Mouse (Mus musculus): ENCODE results near the gene Camk1g. TPM values are rescaled to one million over a fixed set of nuclear protein-coding genes. Genes with fewer than 3 reads are reported as not detected.
A peak's percentile ranks its signal among the peaks of the same experiment; 100 is the strongest.

Camk1g gene
- polyA plus RNA-seq, 1 experiment from 2014 or later: 7.2 TPM

GRCm38 (mm10) chr1:193382435-193382834, 12.3 kb upstream of the Camk1g start:
- no peaks in the 10 kb centered on the region for H3K27me3 ChIP-seq (ENCODE audit: control insufficient read depth, insufficient read depth, low read length)
- ATAC-seq (replicated peaks; ENCODE audit: insufficient number of reproducible peaks, low FRiP score, low TSS enrichment): peak; percentile 87
- peak overlapping the region; percentile 77 for H3K4me2 ChIP-seq
- peak overlapping the region; percentile 68 for H3K9ac ChIP-seq (ENCODE audit: low read depth, low read length)
- peak overlapping the region; percentile 73 for H3K27ac ChIP-seq (ENCODE audit: low read depth, low read length)
- peak overlapping the region; percentile 39 for H3K4me3 ChIP-seq (ENCODE audit: low read depth, low read length)
- peaks cover 18% of the 10 kb centered on the region for H3K4me1 ChIP-seq (ENCODE audit: control insufficient read depth, insufficient read depth, low read length)
- WGBS (ENCODE audit: insufficient replicate concordance): under 1% methylated on average over 8 of the region's 8 CpGs
- H3K36me3 ChIP-seq (ENCODE audit: control insufficient read depth, insufficient read depth, low read length): no peaks in the 10 kb centered on the region
- H3K9me3 ChIP-seq (replicated peaks; ENCODE audit: control insufficient read depth, low read length): no peaks in the 10 kb centered on the region

- peak; percentile 33 for ATAC-seq (replicated peaks; ENCODE audit: insufficient number of reproducible peaks, low FRiP score, low TSS enrichment)
- 0 out of 2 replicates have a peak overlapping the region, but pooled peaks have one; percentile 39 for H3K9ac ChIP-seq (ENCODE audit: low read depth, low read length)
These were observed 11.7 kb upstream of the Camk1g start for GRCm38 (mm10) chr1:193381597-193382404.

GRCm38 (mm10) chr1:193380877-193381276, 10.8 kb upstream of the Camk1g start:
- H3K9ac ChIP-seq (ENCODE audit: low read depth, low read length): no peak overlapping the region
- H3K4me1 ChIP-seq (ENCODE audit: control insufficient read depth, insufficient read depth, low read length): peaks cover 17% of the 10 kb centered on the region
- no peak overlapping the region for H3K27ac ChIP-seq (ENCODE audit: low read depth, low read length)
- H3K9me3 ChIP-seq (replicated peaks; ENCODE audit: control insufficient read depth, low read length): no peaks in the 10 kb centered on the region
- no peak overlapping the region for H3K4me3 ChIP-seq (ENCODE audit: low read depth, low read length)
- H3K36me3 ChIP-seq (ENCODE audit: control insufficient read depth, insufficient read depth, low read length): no peaks in the 10 kb centered on the region
- H3K4me2 ChIP-seq: no peak overlapping the region
- WGBS (ENCODE audit: insufficient replicate concordance): 77% methylated on average over 5 of the region's 5 CpGs
- ATAC-seq (replicated peaks; ENCODE audit: insufficient number of reproducible peaks, low FRiP score, low TSS enrichment): no peak
- no peaks in the 10 kb centered on the region for H3K27me3 ChIP-seq (ENCODE audit: control insufficient read depth, insufficient read depth, low read length)

More at GRCm38 (mm10) chr1:193381597-193382404, 11.7 kb upstream of the Camk1g start:
- Histone ChIP-seq H3K4me1 (ENCODE audit: control insufficient read depth, insufficient read depth, low read length) (peaks cover 18% of the 10 kb centered on the region), H3K4me2 (peak overlapping the region; percentile 77), H3K4me3 (ENCODE audit: low read depth, low read length) (peak overlapping the region; percentile 39), H3K27ac (ENCODE audit: low read depth, low read length) (peak overlapping the region; percentile 73), H3K36me3 (ENCODE audit: control insufficient read depth, insufficient read depth, low read length) (no peaks in the 10 kb centered on the region), H3K9me3 (replicated peaks; ENCODE audit: control insufficient read depth, low read length) (no peaks in the 10 kb centered on the region), H3K27me3 (ENCODE audit: control insufficient read depth, insufficient read depth, low read length) (no peaks in the 10 kb centered on the region)
- WGBS (ENCODE audit: insufficient replicate concordance): 26% methylated on average over 11 of the region's 11 CpGs

GRCm38 (mm10) chr1:193379634-193380033, 9.5 kb upstream of the Camk1g start:
- H3K4me2 ChIP-seq: no peak overlapping the region
- WGBS (ENCODE audit: insufficient replicate concordance): 70% methylated on average over 6 of the region's 6 CpGs
- no peaks in the 10 kb centered on the region for H3K27me3 ChIP-seq (ENCODE audit: control insufficient read depth, insufficient read depth, low read length)
- no peak for ATAC-seq (replicated peaks; ENCODE audit: insufficient number of reproducible peaks, low FRiP score, low TSS enrichment)
- no peaks in the 10 kb centered on the region for H3K36me3 ChIP-seq (ENCODE audit: control insufficient read depth, insufficient read depth, low read length)
- H3K4me3 ChIP-seq (ENCODE audit: low read depth, low read length): no peak overlapping the region
- H3K27ac ChIP-seq (ENCODE audit: low read depth, low read length): no peak overlapping the region
- H3K9me3 ChIP-seq (replicated peaks; ENCODE audit: control insufficient read depth, low read length): no peaks in the 10 kb centered on the region
- H3K4me1 ChIP-seq (ENCODE audit: control insufficient read depth, insufficient read depth, low read length): peaks cover 17% of the 10 kb centered on the region
- H3K9ac ChIP-seq (ENCODE audit: low read depth, low read length): no peak overlapping the region

GRCm38 (mm10) chr1:193376478-193377134, 6.5 kb upstream of the Camk1g start:
- no peak overlapping the region for H3K9ac ChIP-seq (ENCODE audit: low read depth, low read length)
- no peaks in the 10 kb centered on the region for H3K27me3 ChIP-seq (ENCODE audit: control insufficient read depth, insufficient read depth, low read length)
- peaks cover 10% of the 10 kb centered on the region for H3K4me1 ChIP-seq (ENCODE audit: control insufficient read depth, insufficient read depth, low read length)
- no peak for ATAC-seq (replicated peaks; ENCODE audit: insufficient number of reproducible peaks, low FRiP score, low TSS enrichment)
- H3K9me3 ChIP-seq (replicated peaks; ENCODE audit: control insufficient read depth, low read length): no peaks in the 10 kb centered on the region
- no peak overlapping the region for H3K27ac ChIP-seq (ENCODE audit: low read depth, low read length)
- 28% methylated on average over 4 of the region's 4 CpGs for WGBS (ENCODE audit: insufficient replicate concordance)
- H3K4me2 ChIP-seq: no peak overlapping the region
- H3K4me3 ChIP-seq (ENCODE audit: low read depth, low read length): no peak overlapping the region
- H3K36me3 ChIP-seq (ENCODE audit: control insufficient read depth, insufficient read depth, low read length): no peaks in the 10 kb centered on the region

- 82% methylated on average over 6 of the region's 6 CpGs for WGBS (ENCODE audit: insufficient replicate concordance)
- peaks cover 20% of the 10 kb centered on the region for H3K4me1 ChIP-seq (ENCODE audit: control insufficient read depth, insufficient read depth, low read length)
These were observed 3.9 kb upstream of the Camk1g start for GRCm38 (mm10) chr1:193373906-193374413.

DNA sequence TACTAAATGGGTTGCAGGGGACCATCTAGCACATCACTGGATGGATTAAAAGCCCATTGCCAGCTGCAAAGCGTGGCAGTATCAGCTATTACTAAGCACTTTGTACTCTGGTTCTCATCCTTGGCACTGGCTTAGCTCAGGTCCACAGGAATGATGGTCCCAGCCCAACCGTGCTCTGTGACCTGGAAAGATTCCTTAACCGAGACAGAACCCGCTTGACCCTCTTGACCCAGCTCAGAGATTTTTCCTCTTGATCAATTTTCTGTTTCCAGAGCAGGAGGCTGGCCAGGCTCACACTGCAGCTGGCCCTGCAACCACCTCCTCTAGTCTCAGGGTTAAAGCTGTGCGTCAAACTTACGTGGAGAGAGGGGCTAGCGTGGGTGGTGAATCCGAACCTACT, 1.0 kb downstream of the Camk1g start:
- WGBS (ENCODE audit: insufficient replicate concordance): 40% methylated on average over 8 of the region's 8 CpGs
- peak overlapping the region; percentile 46 for H3K9ac ChIP-seq (ENCODE audit: low read depth, low read length)
- H3K27ac ChIP-seq (ENCODE audit: low read depth, low read length): no peak overlapping the region
- H3K27me3 ChIP-seq (ENCODE audit: control insufficient read depth, insufficient read depth, low read length): no peaks in the 10 kb centered on the region
- H3K4me3 ChIP-seq (ENCODE audit: low read depth, low read length): peak overlapping the region; percentile 48
- no peak for ATAC-seq (replicated peaks; ENCODE audit: insufficient number of reproducible peaks, low FRiP score, low TSS enrichment)
- H3K36me3 ChIP-seq (ENCODE audit: control insufficient read depth, insufficient read depth, low read length): no peaks in the 10 kb centered on the region
- peak overlapping the region; percentile 72 for H3K4me2 ChIP-seq
- peaks cover 23% of the 10 kb centered on the region for H3K4me1 ChIP-seq (ENCODE audit: control insufficient read depth, insufficient read depth, low read length)
- H3K9me3 ChIP-seq (replicated peaks; ENCODE audit: control insufficient read depth, low read length): no peaks in the 10 kb centered on the region

More at GRCm38 (mm10) chr1:193373906-193374413, 3.9 kb upstream of the Camk1g start:
- no peak overlapping the region for H3K4me2 ChIP-seq
- H3K27me3 ChIP-seq (ENCODE audit: control insufficient read depth, insufficient read depth, low read length): no peaks in the 10 kb centered on the region
- no peak overlapping the region for H3K4me3 ChIP-seq (ENCODE audit: low read depth, low read length)
- no peaks in the 10 kb centered on the region for H3K9me3 ChIP-seq (replicated peaks; ENCODE audit: control insufficient read depth, low read length)
- H3K27ac ChIP-seq (ENCODE audit: low read depth, low read length): no peak overlapping the region
- no peaks in the 10 kb centered on the region for H3K36me3 ChIP-seq (ENCODE audit: control insufficient read depth, insufficient read depth, low read length)
- H3K9ac ChIP-seq (ENCODE audit: low read depth, low read length): no peak overlapping the region
- no peak for ATAC-seq (replicated peaks; ENCODE audit: insufficient number of reproducible peaks, low FRiP score, low TSS enrichment)

GRCm38 (mm10) chr1:193368055-193368454, 2.0 kb downstream of the Camk1g start:
- no peaks in the 10 kb centered on the region for H3K36me3 ChIP-seq (ENCODE audit: control insufficient read depth, insufficient read depth, low read length)
- no peaks in the 10 kb centered on the region for H3K9me3 ChIP-seq (replicated peaks; ENCODE audit: control insufficient read depth, low read length)
- H3K27me3 ChIP-seq (ENCODE audit: control insufficient read depth, insufficient read depth, low read length): no peaks in the 10 kb centered on the region
- no peak for ATAC-seq (replicated peaks; ENCODE audit: insufficient number of reproducible peaks, low FRiP score, low TSS enrichment)
- peak overlapping the region; percentile 37 for H3K27ac ChIP-seq (ENCODE audit: low read depth, low read length)
- H3K4me3 ChIP-seq (ENCODE audit: low read depth, low read length): no peak overlapping the region
- peak overlapping the region; percentile 31 for H3K9ac ChIP-seq (ENCODE audit: low read depth, low read length)
- 35% methylated on average over 10 of the region's 10 CpGs for WGBS (ENCODE audit: insufficient replicate concordance)
- H3K4me2 ChIP-seq: peak overlapping the region; percentile 40
- H3K4me1 ChIP-seq (ENCODE audit: control insufficient read depth, insufficient read depth, low read length): peaks cover 23% of the 10 kb centered on the region
